Mouse (Mus musculus): ENCODE measurements around the gene Taar7f. TPM values are rescaled to one million over a fixed set of nuclear protein-coding genes. Genes with fewer than 3 reads are reported as not detected.
"Not testable (repeated sequence)": the region's sequence is repeated elsewhere in the genome, so short reads cannot be mapped to it uniquely, and the experiment has no call there.

Taar7f gene
- polyA plus RNA-seq, 1 experiment from 2014 or later: not detected

DNA sequence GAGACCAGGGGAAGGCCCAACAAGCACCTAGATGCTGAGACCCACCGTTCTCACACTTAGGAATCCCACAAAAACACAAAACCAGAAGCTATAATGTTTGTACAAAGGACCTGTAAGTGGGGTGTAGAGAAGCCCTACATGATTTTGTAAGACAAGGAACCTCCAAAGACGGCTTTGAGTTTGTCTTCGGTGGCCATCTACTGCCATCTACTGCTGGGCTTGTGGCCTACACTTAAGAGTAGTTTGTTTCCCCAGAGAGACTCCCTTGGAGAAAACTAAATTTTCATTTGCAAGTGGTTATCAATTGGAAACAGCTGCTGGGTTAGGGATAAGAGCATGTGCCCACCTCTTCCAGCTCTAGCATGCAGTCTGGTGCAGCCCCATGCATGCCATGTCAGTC is 30.9 kb downstream of the Taar7f start:
- no peak for ATAC-seq (replicated peaks)
- H3K36me3 ChIP-seq (replicated peaks): no peaks in the 10 kb centered on the region
- H3K9me3 ChIP-seq: no peaks in the 10 kb centered on the region
- H3K27me3 ChIP-seq (replicated peaks): no peaks in the 10 kb centered on the region
- no peak overlapping the region for H3K9ac ChIP-seq
- H3K4me3 ChIP-seq: no peak overlapping the region
- no peak overlapping the region for H3K4me2 ChIP-seq
- H3K4me1 ChIP-seq: no peaks in the 10 kb centered on the region
- H3K27ac ChIP-seq: no peak overlapping the region
- 43% methylated on average over 3 of the region's 3 CpGs for WGBS

DNA sequence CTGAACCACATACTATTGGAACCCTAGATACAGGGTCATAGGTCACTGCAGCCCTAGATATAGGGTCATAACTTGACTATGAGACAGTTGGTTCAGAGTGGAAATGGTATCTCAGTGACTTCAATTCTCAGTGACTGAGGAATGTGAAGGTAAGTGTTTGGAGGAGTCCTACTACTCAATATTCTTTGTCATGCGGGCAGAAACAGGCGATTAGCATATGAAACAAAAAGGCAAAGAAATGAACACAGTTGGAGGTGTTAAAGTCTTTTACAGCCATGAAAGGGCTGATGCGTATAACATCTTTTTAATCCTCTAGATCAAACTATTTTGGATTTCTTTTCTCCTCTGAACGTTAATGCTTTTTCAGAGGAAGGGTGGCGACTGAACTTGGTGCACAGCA is 36.6 kb downstream of the Taar7f start:
- Histone ChIP-seq H3K9ac (no peak overlapping the region), H3K27ac (no peak overlapping the region), H3K9me3 (no peaks in the 10 kb centered on the region), H3K4me3 (no peak overlapping the region), H3K4me1 (no peaks in the 10 kb centered on the region), H3K4me2 (no peak overlapping the region), H3K36me3 (replicated peaks) (no peaks in the 10 kb centered on the region), H3K27me3 (replicated peaks) (no peaks in the 10 kb centered on the region)
- ATAC-seq (replicated peaks): no peak
- WGBS: 38% methylated on average over 5 of the region's 5 CpGs

- 75% methylated on average over 5 of the region's 5 CpGs for WGBS
- no peak overlapping the region for H3K27ac ChIP-seq
- H3K4me3 ChIP-seq: no peak overlapping the region
- no peak overlapping the region for H3K4me2 ChIP-seq
- no peaks in the 10 kb centered on the region for H3K27me3 ChIP-seq (replicated peaks)
- H3K9ac ChIP-seq: no peak overlapping the region
- no peak for ATAC-seq (replicated peaks)
- H3K36me3 ChIP-seq (replicated peaks): no peaks in the 10 kb centered on the region
- no peaks in the 10 kb centered on the region for H3K9me3 ChIP-seq
- no peaks in the 10 kb centered on the region for H3K4me1 ChIP-seq
Observed at GRCm38 (mm10) chr10:24086555-24086954, 37.2 kb downstream of the Taar7f start.

DNA sequence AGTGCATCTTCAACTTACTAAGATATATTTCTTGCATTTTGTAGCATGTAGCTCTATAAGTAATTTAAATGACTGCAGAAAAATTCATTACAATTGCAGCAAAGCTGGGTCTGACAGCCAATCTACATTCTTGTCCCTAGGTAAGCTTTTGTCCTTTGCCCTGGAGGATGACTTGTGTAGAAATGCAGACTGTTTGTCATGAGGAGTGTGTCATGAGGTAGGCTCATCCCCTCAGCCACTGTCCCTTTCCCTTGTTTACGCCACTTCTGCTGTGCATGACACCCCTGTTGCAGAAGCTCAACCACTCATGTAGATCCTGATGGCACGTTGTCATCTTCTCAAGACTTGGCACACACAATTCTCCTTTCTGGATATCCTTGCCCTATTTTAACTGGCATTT is 37.9 kb downstream of the Taar7f start:
- Histone ChIP-seq H3K9ac (no peak overlapping the region), H3K9me3 (no peaks in the 10 kb centered on the region), H3K4me3 (no peak overlapping the region), H3K4me2 (no peak overlapping the region), H3K4me1 (no peaks in the 10 kb centered on the region), H3K27me3 (replicated peaks) (no peaks in the 10 kb centered on the region), H3K27ac (no peak overlapping the region), H3K36me3 (replicated peaks) (no peaks in the 10 kb centered on the region)
- 94% methylated on average over 2 of the region's 2 CpGs for WGBS
- no peak for ATAC-seq (replicated peaks)

DNA sequence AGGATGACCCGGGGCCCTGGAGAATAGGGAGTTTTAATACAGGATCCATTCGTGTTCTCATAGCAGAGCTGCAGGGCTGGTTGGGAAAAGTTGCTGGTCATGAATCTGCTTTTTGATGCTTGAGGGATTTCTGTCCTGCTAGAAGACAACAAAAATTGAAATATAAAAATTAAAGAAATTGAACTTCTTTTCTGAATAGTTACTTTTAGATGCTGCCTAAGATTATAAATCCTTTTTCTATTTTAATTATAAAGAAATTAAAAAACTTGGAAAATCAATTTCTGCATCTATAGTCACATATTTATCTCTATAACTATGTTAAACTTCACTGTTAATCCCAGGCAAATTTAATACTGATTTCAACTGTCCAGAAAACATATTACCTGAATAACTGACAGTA is 42.9 kb downstream of the Taar7f start, which contains the start of gene Taar8b:
Gene Taar8b, minus strand, starts transcription at position 101 of the 400 bp plus-strand sequence.
- no peaks in the 10 kb centered on the region for H3K36me3 ChIP-seq (replicated peaks)
- ATAC-seq (replicated peaks): no peak
- 68% methylated on average over 2 of the region's 2 CpGs for WGBS

GRCm38 (mm10) chr10:24097010-24097409 is 47.7 kb downstream of the Taar7f start:
- H3K9me3 ChIP-seq: not testable (repeated sequence)

More for the DNA sequence above, 42.9 kb downstream of the Taar7f start, which contains the start of gene Taar8b:
- no peak within 1 kb of the TSS for H3K4me2 ChIP-seq
- H3K9me3 ChIP-seq: no peaks in the 10 kb centered on the region
- no peak within 1 kb of the TSS for H3K9ac ChIP-seq
- H3K4me1 ChIP-seq: no peaks in the 10 kb centered on the region
- no peak within 1 kb of the TSS for H3K27ac ChIP-seq
- H3K4me3 ChIP-seq: no peak within 1 kb of the TSS
- H3K27me3 ChIP-seq (replicated peaks): no peaks in the 10 kb centered on the region

More at GRCm38 (mm10) chr10:24097010-24097409, 47.7 kb downstream of the Taar7f start:
- H3K27ac ChIP-seq; H3K4me2 ChIP-seq; H3K9ac ChIP-seq; H3K36me3 ChIP-seq (replicated peaks); ATAC-seq (replicated peaks); H3K4me1 ChIP-seq; H3K27me3 ChIP-seq (replicated peaks); H3K4me3 ChIP-seq: not testable (repeated sequence)
- WGBS: 75% methylated on average over 2 of the region's 2 CpGs

Other genes starting within 250 kb of the Taar7f start
- 0.09 TPM in 1 of 2 replicates, not detected in the other for gene Vnn3, start 198.0 kb upstream of the Taar7f start, polyA plus RNA-seq (2015; fragmentation: Nextera tagmentation; extraction: Ambion mirVana)
- gene Vnn1, start 154.8 kb upstream of the Taar7f start, polyA plus RNA-seq (2015; fragmentation: Nextera tagmentation; extraction: Ambion mirVana): 0.31 and 0.68 TPM in 2 replicates
- not detected in 2 replicates for gene Taar1, start 129.2 kb upstream of the Taar7f start, polyA plus RNA-seq (2015; fragmentation: Nextera tagmentation; extraction: Ambion mirVana)
- gene Taar2, start 110.9 kb upstream of the Taar7f start, polyA plus RNA-seq (2015; fragmentation: Nextera tagmentation; extraction: Ambion mirVana): 0.17 TPM in 2 replicates
- gene Taar3, start 100.0 kb upstream of the Taar7f start, polyA plus RNA-seq (2015; fragmentation: Nextera tagmentation; extraction: Ambion mirVana): not detected in 2 replicates
- not detected in 2 replicates for gene Taar4, start 89.0 kb upstream of the Taar7f start, polyA plus RNA-seq (2015; fragmentation: Nextera tagmentation; extraction: Ambion mirVana)
- not detected in 2 replicates for gene Taar5, start 78.8 kb upstream of the Taar7f start, polyA plus RNA-seq (2015; fragmentation: Nextera tagmentation; extraction: Ambion mirVana)
- gene Taar6, start 63.9 kb upstream of the Taar7f start, polyA plus RNA-seq (2015; fragmentation: Nextera tagmentation; extraction: Ambion mirVana): not detected in 2 replicates
- not detected in 2 replicates for gene Taar7a, start 56.0 kb upstream of the Taar7f start, polyA plus RNA-seq (2015; fragmentation: Nextera tagmentation; extraction: Ambion mirVana)
- gene Taar7b, start 49.6 kb upstream of the Taar7f start, polyA plus RNA-seq (2015; fragmentation: Nextera tagmentation; extraction: Ambion mirVana): not detected in 2 replicates
- gene Taar7d, start 22.3 kb upstream of the Taar7f start, polyA plus RNA-seq (2015; fragmentation: Nextera tagmentation; extraction: Ambion mirVana): not detected in 2 replicates
- not detected in 2 replicates for gene Taar7e, start 11.9 kb upstream of the Taar7f start, polyA plus RNA-seq (2015; fragmentation: Nextera tagmentation; extraction: Ambion mirVana)
- gene Taar8a, start 27.0 kb downstream of the Taar7f start, polyA plus RNA-seq (2015; fragmentation: Nextera tagmentation; extraction: Ambion mirVana): not detected in 2 replicates
- not detected in 2 replicates for gene Taar8b, start 42.8 kb downstream of the Taar7f start, polyA plus RNA-seq (2015; fragmentation: Nextera tagmentation; extraction: Ambion mirVana)
- gene Taar8c, start 52.4 kb downstream of the Taar7f start, polyA plus RNA-seq (2015; fragmentation: Nextera tagmentation; extraction: Ambion mirVana): not detected in 2 replicates
- not detected in 2 replicates for gene Taar9, start 60.0 kb downstream of the Taar7f start, polyA plus RNA-seq (2015; fragmentation: Nextera tagmentation; extraction: Ambion mirVana)
- gene Stx7, start 99.8 kb downstream of the Taar7f start, polyA plus RNA-seq (2015; fragmentation: Nextera tagmentation; extraction: Ambion mirVana): 321 and 340 TPM in 2 replicates
- 1.2 and 1.8 TPM in 2 replicates for gene Moxd1, start 174.0 kb downstream of the Taar7f start, polyA plus RNA-seq (2015; fragmentation: Nextera tagmentation; extraction: Ambion mirVana)

Measured in midbrain, embryonic 15.5 days (tissue).